Mouse (Mus musculus) heart, adult 8-10 months (tissue): ENCODE data around the gene 5830473C10Rik. TPM values are rescaled to one million over a fixed set of nuclear protein-coding genes. Genes with fewer than 3 reads are reported as not detected.

ENCODE experiments used
- DNase-seq: peaks from one replicate; pipeline ENCODE4 v3.0.0; 2022; ENCODE audit warnings: low spot score
- total RNA-seq, 4 experiments: library from RNA; stranded (reverse); gene quantifications; 2 replicates each; pipeline ENCODE4 v1.2.4; 2022

Gene 5830473C10Rik
- not detected for total RNA-seq

- no peak for DNase-seq
These were observed at the start of gene 5830473C10Rik for GRCm38 (mm10) chr5:90560743-90561142. Gene 5830473C10Rik (plus strand): TSS chr5:90561107.

- DNase-seq: no peak
These were observed 48.5 kb upstream of the 5830473C10Rik start for GRCm38 (mm10) chr5:90512288-90512955.

- no peak for DNase-seq
These were observed 45.3 kb upstream of the 5830473C10Rik start for GRCm38 (mm10) chr5:90515561-90515960.

GRCm38 (mm10) chr5:90518356-90519100 lies 42.4 kb upstream of the 5830473C10Rik start, which contains the start of gene Afm:
Gene Afm (plus strand): TSS chr5:90518932.
- no peak for DNase-seq

- DNase-seq: no peak
These were observed 9.7 kb upstream of the 5830473C10Rik start for GRCm38 (mm10) chr5:90551191-90551590.

- DNase-seq: no peak
These were observed 4.9 kb upstream of the 5830473C10Rik start for GRCm38 (mm10) chr5:90556052-90556451.

GRCm38 (mm10) chr5:90561721-90562275 lies 891 bp downstream of the 5830473C10Rik start:
- no peak for DNase-seq

GRCm38 (mm10) chr5:90562880-90563279 lies 2.0 kb downstream of the 5830473C10Rik start:
- DNase-seq: no peak

GRCm38 (mm10) chr5:90564161-90564560 lies 3.3 kb downstream of the 5830473C10Rik start:
- DNase-seq: no peak

- DNase-seq: no peak
These were observed 4.3 kb downstream of the 5830473C10Rik start for GRCm38 (mm10) chr5:90565205-90565604.

- DNase-seq: no peak
These were observed 6.9 kb downstream of the 5830473C10Rik start for GRCm38 (mm10) chr5:90567788-90568187.

GRCm38 (mm10) chr5:90568338-90568737 lies 7.4 kb downstream of the 5830473C10Rik start:
- DNase-seq: no peak

- no peak for DNase-seq
These were observed 10.3 kb downstream of the 5830473C10Rik start for GRCm38 (mm10) chr5:90571216-90571615.

- no peak for DNase-seq
These were observed 16.8 kb downstream of the 5830473C10Rik start for GRCm38 (mm10) chr5:90577751-90578150.

- no peak for DNase-seq
These were observed 18.6 kb downstream of the 5830473C10Rik start for GRCm38 (mm10) chr5:90579556-90579955.

GRCm38 (mm10) chr5:90582179-90582578 lies 21.3 kb downstream of the 5830473C10Rik start:
- no peak for DNase-seq

GRCm38 (mm10) chr5:90584799-90585198 lies 23.9 kb downstream of the 5830473C10Rik start:
- DNase-seq: no peak

GRCm38 (mm10) chr5:90586511-90586910 lies 25.6 kb downstream of the 5830473C10Rik start:
- DNase-seq: no peak

- no peak for DNase-seq
These were observed 27.2 kb downstream of the 5830473C10Rik start for GRCm38 (mm10) chr5:90588104-90588503.

- DNase-seq: peak; percentile 54
These were observed 28.0 kb downstream of the 5830473C10Rik start for GRCm38 (mm10) chr5:90588708-90589595.

- no peak for DNase-seq
These were observed 29.8 kb downstream of the 5830473C10Rik start for GRCm38 (mm10) chr5:90590676-90591075.

- DNase-seq: no peak
These were observed 31.0 kb downstream of the 5830473C10Rik start for GRCm38 (mm10) chr5:90591936-90592335.
